Mouse (Mus musculus): ENCODE measurements around the gene Ola1.
A peak's percentile ranks its signal among the peaks of the same experiment; 100 is the strongest.

- TF ChIP-seq POLR2A (IDR thresholded peaks at IDR 0.05; ENCODE audit: borderline replicate concordance, extremely low read depth, insufficient read depth, insufficient read length, poor library complexity, severe bottlenecking) (peak; percentile 61; the same call in 1 of the 2 replicates), CTCF (IDR thresholded peaks at IDR 0.05; ENCODE audit: borderline replicate concordance, extremely low read depth, insufficient read depth, insufficient read length) (no peak)
Measured at GRCm38 (mm10) chr2:73213871-73214659, 4.7 kb downstream of the Ola1 start.

All from brain, embryonic 14.5 days (tissue).